ENCODE assay signal across 9 mouse cellular contexts in genomic region chr9:58112866-58113278, GRCm38 (mm10). TPM values are rescaled to one million over a fixed set of nuclear protein-coding genes. Genes with fewer than 3 reads are reported as not detected.
DNase-seq lines count a peak whose midpoint lies in the region; ATAC-seq lines count a peak whose summit lies in the region.
"Had no signal": no experiment of that assay in that cellular context is flagged by ENCODE, and none has a peak within 500 bp of the region (broad histone marks: within the 10 kb centered on the region; RNA-seq: fewer than 3 reads in every experiment).

No protein-coding gene starts in this region.

- peak overlapping the region; percentile 16; the same call in 1 of the 2 replicates for H3K4me2 ChIP-seq in liver, embryonic 12.5 days

- H3K36me3 ChIP-seq in liver, embryonic 12.5 days, result no peaks in the 10 kb centered on the region

- DNase-seq in cerebellum, postnatal 10 days, result peak; percentile 93 to 95
- DNase-seq in cerebellum, adult 11 months, result no peak
- DNase-seq in thymus, postnatal 36 days, result peak; percentile 15 to 53
- DNase-seq in thymus, postnatal 25 days, result no peak
- DNase-seq in B cell, adult 2 months, result no peak
- DNase-seq in gastrocnemius, postnatal 25 days, result no peak
- no peak for DNase-seq in yolk sac, embryonic 10.5 days (ENCODE audit: low spot score)

- WGBS in liver, embryonic 12.5 days (ENCODE audit: insufficient replicate concordance), result 8% methylated on average over 6 of the region's 6 CpGs

- H3K9ac ChIP-seq in liver, embryonic 12.5 days, result no peak overlapping the region

- no peak overlapping the region for H3K27ac ChIP-seq in liver, embryonic 12.5 days

- H3K4me1 ChIP-seq in liver, embryonic 12.5 days, result peaks cover 20% of the 10 kb centered on the region

- peaks cover 79% of the 10 kb centered on the region for H3K27me3 ChIP-seq in liver, embryonic 12.5 days (replicated peaks)

- H3K9me3 ChIP-seq in liver, embryonic 12.5 days (replicated peaks), result no peaks in the 10 kb centered on the region
- H3K9me3 ChIP-seq: megakaryocyte, embryonic 14.5 days had no signal

- ATAC-seq in liver, embryonic 12.5 days, result no peak

- no peak overlapping the region for H3K4me3 ChIP-seq in liver, embryonic 12.5 days
- H3K4me3 ChIP-seq: megakaryocyte, embryonic 14.5 days had no signal

RNA-seq across cellular contexts. Expression of gene Ccdc33, which starts 5.8 kb away (rescaled TPM):
- not detected in 2 replicates for polyA plus RNA-seq in liver, embryonic 12.5 days (2016; fragmentation: Nextera tagmentation; extraction: Ambion mirVana)
- total RNA-seq in gastrocnemius, postnatal 25 days (2021), result not detected

RNA-seq across cellular contexts. Expression of gene Stra6, which starts 49.3 kb away (rescaled TPM):
- 0.60 and 1.2 TPM in 2 replicates for polyA plus RNA-seq in liver, embryonic 12.5 days (2016; fragmentation: Nextera tagmentation; extraction: Ambion mirVana)
- under 1 TPM; 0.38 to 0.41 TPM for total RNA-seq in gastrocnemius, postnatal 25 days (2021)

Comparison
In these comparisons a context has a peak if more than half of its experiments do, and no peak if none do; other contexts are left out.
1. DNase-seq: peak in cerebellum, postnatal 10 days (2 of 2) and thymus, postnatal 36 days (2 of 2); none in cerebellum, adult 11 months (single experiment), thymus, postnatal 25 days (single experiment), B cell, adult 2 months (0 of 2), gastrocnemius, postnatal 25 days (single experiment) and yolk sac, embryonic 10.5 days (single experiment).